Mouse (Mus musculus) mouse trophoblast stem cell (cell line): ENCODE data around the gene Pla2g1b.

Experiments used
- in situ Hi-C, 2 experiments: fragments of 300-500 bp; cut with MseI, MboI; formaldehyde crosslinking; loops; 2 replicates in 1 of 2; 3 replicates in 1 of 2; pipeline ENCODE4 v1.15.1; 2025

Pla2g1b gene

DNA sequence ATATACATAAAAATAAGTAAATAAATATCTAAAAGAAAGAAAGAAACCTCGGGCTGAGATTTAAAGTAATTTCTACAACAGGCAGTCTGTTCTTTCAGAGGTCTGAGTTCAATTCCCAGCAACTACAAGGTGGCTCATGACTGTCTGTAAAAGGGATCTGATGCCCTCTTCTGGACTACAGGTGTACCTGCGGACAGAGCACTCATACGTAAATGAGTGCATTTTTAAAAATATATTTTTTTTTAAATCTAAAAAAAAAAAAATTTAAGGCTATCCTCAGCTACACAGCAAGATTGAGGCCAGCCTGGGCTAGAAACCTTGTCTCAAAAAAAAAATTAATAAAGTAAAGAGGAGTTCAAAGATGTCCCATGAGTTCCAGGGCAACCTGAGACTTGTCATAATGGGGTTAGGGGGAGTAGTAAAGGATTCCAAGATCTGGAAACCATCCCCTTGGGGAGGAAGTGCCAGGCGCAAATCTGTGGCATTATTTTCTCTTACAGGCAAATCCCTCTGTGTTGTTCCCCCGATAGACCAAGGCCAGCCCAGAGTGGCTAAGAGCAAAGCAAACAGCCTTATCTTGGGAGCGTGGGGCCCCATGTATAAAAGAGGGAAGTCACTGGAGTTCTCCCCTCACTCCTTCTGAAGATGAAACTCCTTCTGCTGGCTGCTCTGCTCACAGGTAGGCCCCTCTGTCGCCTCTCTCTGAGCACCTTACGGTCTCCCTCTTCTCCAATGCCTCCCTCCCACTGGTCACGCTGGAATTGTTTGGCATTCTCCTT lies at the start of gene Pla2g1b:
Pla2g1b (plus strand) TSS at position 621 of the 779 bp plus-strand sequence.
- in situ Hi-C loops, result no loop called here

GRCm38 (mm10) chr5:115428831-115429358 lies 37.2 kb upstream of the Pla2g1b start:
- in situ Hi-C loops, result no loop called here

DNA sequence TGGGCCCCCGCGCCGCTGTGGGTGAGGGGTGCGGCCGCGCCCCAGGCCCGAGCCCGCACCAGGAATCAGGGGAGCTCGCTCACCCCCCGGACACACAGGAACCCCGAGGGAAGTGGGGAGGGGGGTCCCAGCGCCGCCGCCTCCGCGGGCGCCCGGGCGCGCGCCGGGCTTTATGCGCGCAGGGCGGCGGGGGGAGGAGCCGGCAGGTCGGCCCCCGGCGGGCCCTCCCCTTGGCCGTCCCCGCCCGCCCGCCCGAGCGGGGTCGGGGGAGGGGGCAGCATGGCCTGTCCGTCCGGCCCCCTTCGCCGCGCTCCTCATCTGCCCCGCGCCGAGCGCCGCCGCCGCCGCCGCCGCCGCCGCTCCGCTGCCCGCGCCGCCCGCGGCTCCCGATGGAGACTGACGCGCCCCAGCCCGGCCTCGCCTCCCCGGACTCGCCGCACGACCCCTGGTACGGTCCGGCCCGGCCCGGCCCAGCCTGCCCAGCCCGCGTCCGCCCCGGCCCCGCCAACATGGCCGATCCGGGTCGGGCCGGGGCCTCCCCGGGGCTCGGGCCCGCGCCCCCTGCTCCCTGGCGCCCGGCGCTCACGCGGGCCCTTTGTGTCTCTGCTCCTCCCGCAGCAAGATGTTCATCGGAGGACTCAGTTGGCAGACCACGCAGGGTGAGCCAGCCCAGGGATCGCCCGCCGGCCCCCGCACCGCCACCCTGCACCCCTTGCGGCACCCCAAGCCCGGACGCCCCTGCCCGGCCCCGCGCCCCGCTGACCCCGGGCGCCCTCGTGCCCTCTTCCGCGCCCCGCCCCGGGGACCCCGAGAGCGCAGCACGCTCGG lies 36.5 kb upstream of the Pla2g1b start, which contains the start of gene Msi1:
Msi1 (plus strand) TSS at position 241 of the 828 bp plus-strand sequence.
- in situ Hi-C loops, result no loop called here

GRCm38 (mm10) chr5:115430187-115430960 lies 35.7 kb upstream of the Pla2g1b start:
- in situ Hi-C loops, result no loop called here

DNA sequence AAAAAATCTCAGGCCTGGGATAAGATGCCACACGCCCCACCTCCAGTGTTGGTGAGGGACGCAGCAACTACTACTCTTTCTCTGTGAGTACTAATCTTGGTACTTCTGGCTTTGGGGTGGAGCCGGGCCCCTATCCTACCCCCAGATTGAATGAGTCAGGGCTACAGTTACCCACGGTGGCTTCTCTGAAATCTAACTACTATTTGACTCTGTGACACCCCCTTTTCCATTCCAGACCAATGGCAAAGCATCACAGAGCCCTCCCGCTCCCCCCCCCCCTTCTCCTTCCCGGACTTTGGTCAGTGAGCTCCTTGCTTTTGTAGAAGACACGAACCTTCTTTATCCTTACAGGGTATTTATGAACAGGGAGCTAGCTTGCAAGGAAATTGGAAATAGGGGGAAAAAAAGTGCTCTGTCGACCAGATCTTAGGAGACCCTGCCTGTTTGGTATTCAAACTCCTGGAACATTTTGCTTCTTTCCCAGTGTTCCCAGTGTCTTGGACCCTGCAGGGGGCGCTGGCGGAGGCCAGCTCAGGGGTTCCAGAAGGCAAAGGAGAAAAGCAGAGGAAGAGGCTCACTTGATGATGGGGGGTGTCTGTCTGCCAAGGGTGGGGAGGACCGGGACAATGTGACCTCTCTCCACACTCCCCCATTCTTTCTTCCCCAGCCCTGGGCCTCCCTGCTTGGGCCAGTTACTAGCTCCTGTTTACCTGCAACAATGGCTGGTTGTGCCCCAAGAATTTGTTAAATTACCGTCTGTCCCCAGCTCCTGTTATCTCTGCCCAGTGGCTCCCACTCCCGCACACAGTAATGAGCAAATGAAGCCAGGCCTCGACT lies 34.8 kb upstream of the Pla2g1b start:
- in situ Hi-C loops, result no loop called here

GRCm38 (mm10) chr5:115431898-115432259 lies 34.2 kb upstream of the Pla2g1b start:
- in situ Hi-C loops, result no loop called here

- in situ Hi-C loops, result no loop called here
These were observed 33.7 kb upstream of the Pla2g1b start for GRCm38 (mm10) chr5:115432395-115432794.

DNA sequence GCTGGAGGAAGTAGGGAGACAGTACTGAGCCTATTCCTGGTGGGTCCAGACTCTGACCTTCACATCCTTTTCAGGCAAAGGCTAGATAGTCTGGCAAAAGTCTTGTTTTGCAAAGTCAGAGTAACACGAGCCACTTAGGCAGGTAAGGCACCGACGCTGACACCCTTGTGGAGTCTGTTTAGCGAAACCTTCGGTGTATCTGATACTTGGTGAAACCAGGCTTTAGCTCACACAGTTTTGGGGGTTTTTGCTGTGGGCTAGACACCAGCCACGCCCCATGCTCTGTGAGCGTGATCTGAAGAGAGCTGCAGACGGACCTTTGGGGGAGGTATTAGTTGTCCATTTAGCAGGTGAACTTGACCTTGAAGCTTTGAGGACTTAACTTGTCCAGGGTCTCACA lies 32.9 kb upstream of the Pla2g1b start:
- in situ Hi-C loops, result no loop called here

DNA sequence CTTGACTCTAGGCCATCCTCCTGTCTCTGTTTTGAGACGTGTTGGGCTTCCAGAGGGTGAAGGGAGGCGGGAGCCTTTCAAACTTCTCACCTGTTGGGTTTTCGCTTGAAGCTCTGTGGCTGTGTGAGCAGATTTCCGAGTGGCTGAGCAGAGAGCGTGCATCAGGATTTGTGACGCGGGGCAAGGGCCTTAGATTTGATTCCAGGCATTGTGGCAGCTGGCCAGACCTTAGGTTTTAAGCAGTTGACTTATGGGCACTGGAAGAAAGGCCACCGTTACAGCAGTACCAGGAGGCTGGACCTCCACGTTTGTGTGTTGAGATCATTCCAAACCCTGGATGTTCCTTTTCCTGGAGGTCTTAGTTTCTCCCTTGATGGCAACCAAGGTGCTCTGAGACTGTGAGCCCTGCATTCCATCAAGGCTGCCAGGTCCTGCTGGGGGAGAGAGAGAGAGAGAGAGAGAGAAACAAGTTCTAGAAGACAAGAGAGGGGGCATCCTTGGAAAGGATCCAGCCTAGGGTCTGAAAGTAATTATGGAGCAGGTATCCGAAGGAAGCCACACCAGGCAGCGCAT lies 31.7 kb upstream of the Pla2g1b start:
- in situ Hi-C loops, result no loop called here

DNA sequence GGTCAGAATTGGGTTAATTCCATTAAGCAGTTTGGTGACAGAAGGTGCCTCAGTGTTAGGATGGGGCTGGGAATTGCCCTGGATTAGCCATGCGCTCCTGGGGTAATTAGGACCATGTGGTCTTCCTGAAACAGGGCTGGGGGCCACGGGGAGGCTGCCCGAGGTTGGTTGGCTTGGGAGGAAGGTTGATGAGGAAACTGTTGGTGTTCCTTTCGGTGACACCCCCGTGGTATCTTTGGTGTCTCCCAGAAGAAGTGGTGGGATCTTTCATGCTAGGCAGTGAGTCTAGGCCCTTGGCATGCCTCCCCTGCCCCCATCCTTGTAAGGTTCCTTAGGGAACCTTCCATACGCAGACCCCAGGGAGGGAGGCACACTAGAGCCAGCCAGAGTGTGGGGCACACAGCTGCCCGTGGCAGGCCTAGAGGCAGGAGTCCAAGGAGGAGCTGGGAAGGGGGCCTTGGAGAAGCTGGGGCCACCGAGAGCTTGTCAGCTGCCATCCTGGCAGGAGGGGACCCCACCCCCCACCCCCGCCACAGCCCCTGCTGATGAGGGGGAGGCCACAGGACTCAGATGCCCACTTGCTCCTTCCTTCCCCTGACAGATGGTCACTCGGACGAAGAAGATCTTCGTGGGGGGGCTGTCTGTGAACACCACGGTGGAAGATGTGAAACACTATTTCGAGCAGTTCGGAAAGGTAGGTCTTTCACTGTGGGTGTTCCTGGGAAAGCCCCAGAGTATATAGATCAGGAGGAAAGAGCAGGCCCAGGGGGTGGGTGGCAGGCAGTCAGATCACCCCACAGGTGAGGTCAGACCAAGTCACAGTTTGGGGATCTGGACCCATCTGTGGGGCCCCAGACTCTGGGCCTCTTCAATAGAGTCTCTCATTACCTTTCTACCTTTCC lies 31.0 kb upstream of the Pla2g1b start:
- in situ Hi-C loops, result no loop called here

DNA sequence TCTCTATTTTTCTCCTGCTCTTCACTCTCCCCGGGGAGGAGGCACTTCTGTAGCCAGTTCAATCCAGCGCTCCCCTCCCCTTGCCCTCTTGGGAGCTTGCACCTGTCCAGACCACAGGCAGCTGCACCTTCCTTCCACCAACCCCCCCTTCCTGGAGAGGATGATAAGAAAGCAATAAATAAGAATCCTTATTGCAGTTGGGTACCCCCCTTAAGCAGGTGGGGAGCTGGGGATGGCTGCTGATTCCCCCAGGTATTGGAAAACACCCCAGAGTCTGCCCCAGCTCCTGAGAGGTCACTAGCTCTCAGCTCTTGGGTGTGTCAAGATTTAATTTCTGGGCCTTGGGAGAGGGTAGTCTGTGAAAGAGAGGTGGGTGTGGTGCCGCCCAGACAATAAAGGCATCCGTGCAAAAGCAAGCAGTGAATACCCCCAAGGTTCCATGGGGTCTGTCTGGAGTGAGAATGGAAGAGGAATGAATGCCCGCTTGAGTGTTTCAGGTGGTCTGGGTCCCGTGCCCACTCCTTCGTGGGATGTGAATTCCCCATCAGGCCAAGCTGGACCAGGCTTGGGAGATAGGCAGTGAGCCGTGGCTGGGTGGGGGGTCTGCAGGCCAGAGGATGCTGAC lies 30.2 kb upstream of the Pla2g1b start:
- in situ Hi-C loops, result no loop called here

GRCm38 (mm10) chr5:115436421-115437124 lies 29.5 kb upstream of the Pla2g1b start:
- in situ Hi-C loops, result no loop called here

DNA sequence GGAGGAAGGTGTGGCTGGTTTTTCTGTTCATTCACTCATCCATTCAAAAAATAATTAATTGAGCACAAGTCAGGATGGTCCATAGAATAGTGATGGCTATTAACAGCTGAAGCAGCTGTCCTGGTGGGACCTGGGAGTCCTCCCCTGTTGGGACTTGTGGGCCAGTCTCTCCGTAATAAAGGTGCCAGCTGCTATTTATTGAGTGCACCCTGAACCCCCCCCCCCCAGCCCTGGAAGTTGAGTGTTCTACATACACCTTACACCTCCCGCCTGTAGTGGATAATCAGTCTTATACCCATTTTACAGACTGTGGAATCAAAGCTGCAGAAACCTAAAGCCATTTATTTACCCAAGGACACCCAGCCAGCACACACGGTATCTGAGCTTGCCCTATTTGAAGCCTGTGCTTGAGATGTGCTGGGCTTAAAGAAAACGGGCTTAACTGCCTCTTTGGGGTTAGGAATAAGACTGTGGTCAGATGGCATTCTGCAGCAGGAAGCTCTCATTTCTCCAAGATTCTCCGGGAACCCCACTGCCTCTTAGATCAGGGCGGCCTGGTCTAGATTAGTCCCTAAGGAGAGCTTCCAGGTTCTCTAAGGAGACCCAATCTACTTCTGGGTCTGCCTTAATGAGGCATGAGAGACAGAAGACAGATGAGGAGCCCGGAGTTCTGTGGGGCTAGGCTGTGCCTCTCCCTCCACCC lies 28.7 kb upstream of the Pla2g1b start:
- in situ Hi-C loops, result no loop called here

- in situ Hi-C loops, result no loop called here
These were observed 28.1 kb upstream of the Pla2g1b start for GRCm38 (mm10) chr5:115437945-115438315.

GRCm38 (mm10) chr5:115438667-115439066 lies 27.4 kb upstream of the Pla2g1b start:
- in situ Hi-C loops, result no loop called here

GRCm38 (mm10) chr5:115441205-115441849 lies 24.7 kb upstream of the Pla2g1b start:
- in situ Hi-C loops, result loop anchor here (5.0 kb wide), 1 partner anchor 84 kb away; no protein-coding TSS in a partner anchor

GRCm38 (mm10) chr5:115442663-115443062 lies 23.4 kb upstream of the Pla2g1b start:
- in situ Hi-C loops, result loop anchor here (5.0 kb wide), 1 partner anchor 85 kb away; no protein-coding TSS in a partner anchor
